Mouse (Mus musculus): ENCODE measurements around the gene Ifitm7. TPM values are rescaled to one million over a fixed set of nuclear protein-coding genes. Genes with fewer than 3 reads are reported as not detected.

The Ifitm7 gene
- polyA plus RNA-seq (2012; rRNA removed) (0.08 and 0.39 TPM in 2 replicates), polyA plus RNA-seq (2014; fragmentation: Nextera tagmentation; extraction: Ambion mirVana) (0.09 TPM in 1 of 2 replicates, not detected in the other)

DNA sequence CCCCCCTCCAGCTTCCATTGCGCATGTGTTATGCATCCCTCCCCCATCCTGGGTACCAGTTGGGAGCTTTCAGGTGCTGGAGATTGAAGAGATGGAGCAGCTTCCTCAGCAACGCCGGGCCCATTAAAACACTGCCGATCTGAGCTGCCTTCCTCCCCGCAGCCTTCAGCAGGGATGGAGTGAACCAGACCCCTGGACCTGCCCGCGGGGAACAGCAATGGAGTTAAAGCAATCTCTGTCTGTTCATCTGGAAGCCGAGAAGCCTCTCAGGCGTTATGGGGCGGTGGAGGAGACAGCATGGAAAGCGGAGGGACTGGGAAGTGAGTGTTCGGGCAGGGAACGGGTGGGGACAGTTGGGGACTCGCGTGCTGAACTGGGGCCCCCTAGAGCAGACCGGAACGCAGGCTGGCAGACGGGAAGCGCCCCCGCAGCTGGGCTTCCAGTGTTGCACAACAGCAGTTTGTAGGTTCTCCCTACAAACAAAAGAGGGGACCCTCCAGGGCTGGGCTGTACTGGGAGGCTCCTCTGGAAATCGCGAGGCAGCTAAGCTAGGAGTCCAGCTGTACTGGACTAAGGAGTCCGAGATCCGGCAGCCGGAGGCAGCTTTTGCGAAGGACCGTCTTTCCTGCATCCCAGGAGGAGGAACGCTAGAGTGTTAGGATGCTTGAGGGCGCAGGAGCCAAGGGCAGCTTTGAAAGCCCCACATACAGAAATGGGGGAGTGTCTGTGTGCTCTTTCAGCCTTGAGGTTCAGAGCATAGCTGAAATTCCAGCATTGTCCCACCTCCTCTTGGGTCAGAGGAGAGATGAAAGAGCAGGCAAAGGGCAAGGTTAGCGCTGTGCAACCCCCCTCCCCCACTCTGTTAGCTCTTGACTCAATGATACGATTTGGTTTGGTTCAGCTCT is at the start of gene Ifitm7, which contains the start of gene 2900011O08Rik:
Gene Ifitm7, minus strand, starts transcription at position 315 of the 905 bp plus-strand sequence.
Gene 2900011O08Rik, plus strand, starts transcription at position 31 of the 905 bp plus-strand sequence.
- no peak within 1 kb of the TSS for H3K27ac ChIP-seq
- DNase-seq (ENCODE audit: low read depth in 3 of 3, low spot score in 3 of 3): no peak
- no peak for ATAC-seq (ENCODE audit: insufficient read depth)
- no peaks in the 10 kb centered on the region for H3K27me3 ChIP-seq (ENCODE audit: control insufficient read depth, insufficient read depth, low read length)
- H3K36me3 ChIP-seq (replicated peaks; ENCODE audit: control insufficient read depth, insufficient read depth, low read depth): no peaks in the 10 kb centered on the region
- no peaks in the 10 kb centered on the region; a peak in 1 of 4 replicates for H3K4me1 ChIP-seq (replicated peaks; ENCODE audit: control insufficient read depth in 2 of 2, insufficient read depth in 2 of 2, low read length in 1 of 2)
- no peak within 1 kb of the TSS for H3K9ac ChIP-seq (replicated peaks)
- TF ChIP-seq CTCF (IDR thresholded peaks at IDR 0.05; ENCODE audit: low read depth) (no peak), EP300 (IDR thresholded peaks at IDR 0.05; ENCODE audit: low read depth) (no peak)
- 2% methylated on average over 31 of the region's 31 CpGs for WGBS (ENCODE audit: insufficient replicate concordance)
- H3K9me3 ChIP-seq (ENCODE audit: control insufficient read depth, low read length): no peaks in the 10 kb centered on the region
- peak within 1 kb of the TSS; percentile 47 for H3K4me2 ChIP-seq (ENCODE audit: low read depth)
- H3K4me3 ChIP-seq (ENCODE audit: insufficient read depth in 1 of 2, low read depth in 2 of 2, low read length in 2 of 2): peak within 1 kb of the TSS; percentile 3 to 34

DNA sequence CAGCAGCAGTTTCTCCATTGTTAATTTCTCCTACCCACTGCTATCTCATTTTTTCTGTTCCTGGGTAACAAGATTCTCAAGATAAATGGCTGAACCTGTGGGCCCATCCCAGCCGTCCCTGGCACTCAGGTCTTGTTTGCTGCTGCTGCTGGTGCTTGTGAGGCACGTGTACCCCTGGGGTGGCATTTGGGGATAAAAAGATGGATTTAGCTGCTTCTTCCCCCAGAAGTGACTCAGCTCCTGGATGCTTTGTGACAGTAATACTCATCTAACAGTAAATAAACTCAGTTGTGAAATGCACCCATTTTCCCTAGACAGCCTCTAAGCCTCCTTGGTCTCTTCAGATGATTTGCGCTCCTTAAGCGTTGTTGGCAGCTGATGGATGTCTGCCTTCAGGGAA is 46.4 kb upstream of the Ifitm7 start:
- no peak overlapping the region for H3K4me3 ChIP-seq (ENCODE audit: insufficient read depth in 1 of 2, low read depth in 2 of 2, low read length in 2 of 2)
- H3K4me2 ChIP-seq (ENCODE audit: low read depth): no peak overlapping the region
- WGBS (ENCODE audit: insufficient replicate concordance): 62% methylated on average over 4 of the region's 4 CpGs
- no peaks in the 10 kb centered on the region for H3K36me3 ChIP-seq (replicated peaks; ENCODE audit: control insufficient read depth, insufficient read depth, low read depth)
- no peak for ATAC-seq (ENCODE audit: insufficient read depth)
- H3K9ac ChIP-seq (replicated peaks): no peak overlapping the region
- H3K27ac ChIP-seq: no peak overlapping the region
- no peak for TF ChIP-seq CTCF (IDR thresholded peaks at IDR 0.05; ENCODE audit: low read depth)
- no peak for TF ChIP-seq EP300 (IDR thresholded peaks at IDR 0.05; ENCODE audit: low read depth)
- H3K9me3 ChIP-seq (ENCODE audit: control insufficient read depth, low read length): no peaks in the 10 kb centered on the region
- no peaks in the 10 kb centered on the region for H3K27me3 ChIP-seq (ENCODE audit: control insufficient read depth, insufficient read depth, low read length)
- no peaks in the 10 kb centered on the region for H3K4me1 ChIP-seq (replicated peaks; ENCODE audit: control insufficient read depth in 2 of 2, insufficient read depth in 2 of 2, low read length in 1 of 2)
- DNase-seq (ENCODE audit: low read depth in 3 of 3, low spot score in 3 of 3): no peak

- no peak overlapping the region for H3K4me2 ChIP-seq (ENCODE audit: low read depth)
- no peak overlapping the region for H3K27ac ChIP-seq
- no peaks in the 10 kb centered on the region for H3K36me3 ChIP-seq (replicated peaks; ENCODE audit: control insufficient read depth, insufficient read depth, low read depth)
- no peak for DNase-seq (ENCODE audit: low read depth in 3 of 3, low spot score in 3 of 3)
- no peak overlapping the region for H3K4me3 ChIP-seq (ENCODE audit: insufficient read depth in 1 of 2, low read depth in 2 of 2, low read length in 2 of 2)
- no peak for ATAC-seq (ENCODE audit: insufficient read depth)
- no peaks in the 10 kb centered on the region for H3K9me3 ChIP-seq (ENCODE audit: control insufficient read depth, low read length)
- no peaks in the 10 kb centered on the region for H3K4me1 ChIP-seq (replicated peaks; ENCODE audit: control insufficient read depth in 2 of 2, insufficient read depth in 2 of 2, low read length in 1 of 2)
- H3K9ac ChIP-seq (replicated peaks): no peak overlapping the region
- no peak for TF ChIP-seq EP300 (IDR thresholded peaks at IDR 0.05; ENCODE audit: low read depth)
- no peak for TF ChIP-seq CTCF (IDR thresholded peaks at IDR 0.05; ENCODE audit: low read depth)
- H3K27me3 ChIP-seq (ENCODE audit: control insufficient read depth, insufficient read depth, low read length): no peaks in the 10 kb centered on the region
- WGBS (ENCODE audit: insufficient replicate concordance): 63% methylated on average over 4 of the region's 4 CpGs
Observed at GRCm38 (mm10) chr16:14030650-14031049, 44.0 kb upstream of the Ifitm7 start.

GRCm38 (mm10) chr16:14029851-14030250 is 43.2 kb upstream of the Ifitm7 start:
- Histone ChIP-seq H3K4me1 (replicated peaks; ENCODE audit: control insufficient read depth in 2 of 2, insufficient read depth in 2 of 2, low read length in 1 of 2) (no peaks in the 10 kb centered on the region), H3K27ac (no peak overlapping the region), H3K4me2 (ENCODE audit: low read depth) (no peak overlapping the region), H3K27me3 (ENCODE audit: control insufficient read depth, insufficient read depth, low read length) (no peaks in the 10 kb centered on the region), H3K9me3 (ENCODE audit: control insufficient read depth, low read length) (no peaks in the 10 kb centered on the region), H3K4me3 (ENCODE audit: insufficient read depth in 1 of 2, low read depth in 2 of 2, low read length in 2 of 2) (no peak overlapping the region), H3K9ac (replicated peaks) (no peak overlapping the region), H3K36me3 (replicated peaks; ENCODE audit: control insufficient read depth, insufficient read depth, low read depth) (no peaks in the 10 kb centered on the region)
- WGBS (ENCODE audit: insufficient replicate concordance): 50% methylated on average over 2 of the region's 2 CpGs
- ATAC-seq (ENCODE audit: insufficient read depth) (no peak), DNase-seq (ENCODE audit: low read depth in 3 of 3, low spot score in 3 of 3) (no peak)
- TF ChIP-seq CTCF (IDR thresholded peaks at IDR 0.05; ENCODE audit: low read depth) (no peak), EP300 (IDR thresholded peaks at IDR 0.05; ENCODE audit: low read depth) (no peak)

DNA sequence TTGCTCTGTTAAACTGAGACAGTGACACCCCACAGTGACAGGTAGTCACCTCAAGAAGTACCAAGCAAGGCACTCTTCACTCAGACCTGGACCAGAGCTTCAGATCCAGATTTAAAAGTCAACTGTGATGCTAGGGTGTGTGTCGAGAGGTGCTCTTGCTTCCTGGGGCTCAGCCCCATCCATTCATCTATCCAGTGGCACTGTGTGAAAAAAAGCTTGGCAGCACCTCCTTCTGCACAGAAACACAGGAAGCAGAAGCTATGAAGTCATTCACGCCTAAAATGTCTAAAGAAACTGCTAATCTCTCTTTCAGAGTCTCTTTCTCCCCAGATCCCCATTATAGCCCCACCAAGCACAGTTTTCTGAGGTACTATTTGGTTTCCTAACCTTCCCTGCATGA is 42.4 kb upstream of the Ifitm7 start:
- Histone ChIP-seq H3K27ac (no peak overlapping the region), H3K9me3 (ENCODE audit: control insufficient read depth, low read length) (no peaks in the 10 kb centered on the region), H3K27me3 (ENCODE audit: control insufficient read depth, insufficient read depth, low read length) (no peaks in the 10 kb centered on the region), H3K36me3 (replicated peaks; ENCODE audit: control insufficient read depth, insufficient read depth, low read depth) (no peaks in the 10 kb centered on the region), H3K4me2 (ENCODE audit: low read depth) (no peak overlapping the region), H3K4me1 (replicated peaks; ENCODE audit: control insufficient read depth in 2 of 2, insufficient read depth in 2 of 2, low read length in 1 of 2) (no peaks in the 10 kb centered on the region), H3K9ac (replicated peaks) (no peak overlapping the region), H3K4me3 (ENCODE audit: insufficient read depth in 1 of 2, low read depth in 2 of 2, low read length in 2 of 2) (no peak overlapping the region)
- WGBS (ENCODE audit: insufficient replicate concordance): 17% methylated on average over 2 of the region's 2 CpGs
- no peak for DNase-seq (ENCODE audit: low read depth in 3 of 3, low spot score in 3 of 3)
- no peak for ATAC-seq (ENCODE audit: insufficient read depth)
- TF ChIP-seq CTCF (IDR thresholded peaks at IDR 0.05; ENCODE audit: low read depth): no peak
- no peak for TF ChIP-seq EP300 (IDR thresholded peaks at IDR 0.05; ENCODE audit: low read depth)
